Mouse (Mus musculus): ENCODE data around the gene Hoxb5.

- TF ChIP-seq CTCF (IDR thresholded peaks at IDR 0.05; ENCODE audit: low read depth, low read length) (peak; percentile 80), POLR2A (IDR thresholded peaks at IDR 0.05; ENCODE audit: extremely low read depth, insufficient read depth, low read length) (no peak)
These were observed 8.7 kb upstream of the Hoxb5 start for GRCm38 (mm10) chr11:96294245-96295091.
